Mouse (Mus musculus) frontal cortex, postnatal 25 days (tissue): ENCODE data around the gene Ntrk3.
A peak's percentile ranks its signal among the peaks of the same experiment; 100 is the strongest.

ENCODE experiments used
- DNase-seq, 2 experiments: peaks; one replicate each; pipeline ENCODE4 v3.0.0; 2022; ENCODE audit warnings: low spot score in 2 of 2

Ntrk3 gene

DNA sequence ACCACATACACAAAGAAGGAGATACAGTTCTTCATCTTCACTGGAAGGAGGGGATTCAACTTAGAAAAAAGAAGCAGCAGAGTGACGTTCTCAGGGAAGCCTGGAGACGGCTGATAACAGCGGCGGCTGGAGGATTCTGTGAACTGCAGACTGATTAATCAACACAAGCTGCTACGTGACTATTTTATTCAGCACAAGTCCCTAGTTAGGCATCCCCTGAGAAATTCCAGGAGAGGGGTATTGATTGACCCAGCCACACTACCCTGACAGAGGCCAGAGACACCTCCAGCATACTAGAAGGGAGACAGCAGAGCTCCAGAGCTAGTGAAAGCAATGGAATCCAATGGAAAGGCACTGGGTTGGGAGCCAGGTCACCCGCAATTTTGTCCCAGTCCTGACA, 516.1 kb downstream of the Ntrk3 start:
- no peak for DNase-seq

DNA sequence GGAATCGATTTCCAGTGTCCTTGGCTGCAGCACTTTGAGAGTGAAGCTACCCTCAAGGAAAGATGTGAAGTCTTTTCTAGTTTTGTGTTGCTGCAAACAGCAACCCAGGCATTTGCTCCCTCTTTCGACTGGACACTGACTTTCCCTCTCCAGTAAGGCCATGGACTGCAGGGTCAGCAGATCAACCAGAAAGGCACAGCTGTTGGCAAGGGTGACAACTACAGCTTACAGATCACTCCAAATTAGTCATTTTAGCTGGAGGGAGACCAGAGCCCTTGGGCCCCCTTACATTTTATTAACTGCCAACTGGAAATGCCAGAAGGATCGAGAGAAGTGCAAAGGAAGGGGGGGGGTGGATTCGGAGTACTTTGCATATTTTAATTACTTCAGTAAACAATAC, 516.9 kb downstream of the Ntrk3 start:
- DNase-seq, result no peak

DNA sequence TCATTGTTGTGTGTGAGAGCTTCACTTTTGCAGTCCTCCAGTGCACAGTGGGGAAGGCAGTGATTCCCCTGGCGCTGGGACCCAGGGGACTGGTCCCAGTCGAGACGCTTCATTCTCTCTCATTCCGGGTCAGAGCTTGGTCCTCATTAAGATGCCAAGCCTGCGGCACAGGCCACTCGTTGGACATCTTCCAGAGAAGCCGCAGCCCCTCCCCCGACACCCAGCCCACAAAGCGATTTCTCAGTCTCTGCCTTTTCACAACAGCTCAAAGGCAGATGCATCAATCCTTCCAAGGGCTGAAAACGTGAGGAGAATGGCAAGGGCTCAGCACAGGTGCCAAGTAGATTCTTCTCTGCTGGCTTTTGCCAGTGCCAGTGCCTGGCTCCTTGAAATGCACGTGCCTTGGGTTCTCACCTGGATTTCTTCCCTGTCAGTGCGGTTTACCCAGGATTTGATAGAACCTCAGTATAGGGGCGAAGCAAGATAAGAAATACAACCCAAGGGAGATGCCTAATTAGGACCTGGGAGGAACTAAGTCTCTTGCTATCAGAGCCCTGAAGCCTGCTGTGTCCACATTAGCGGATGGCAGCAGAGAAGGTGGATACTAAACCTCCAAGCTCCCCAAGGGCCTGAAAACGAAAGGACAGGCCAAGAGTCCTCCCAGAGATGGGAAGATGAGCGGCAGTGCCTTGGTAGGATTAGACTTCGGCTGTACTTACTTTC, 546.7 kb downstream of the Ntrk3 start:
- peak; percentile 15 to 35 for DNase-seq

DNA sequence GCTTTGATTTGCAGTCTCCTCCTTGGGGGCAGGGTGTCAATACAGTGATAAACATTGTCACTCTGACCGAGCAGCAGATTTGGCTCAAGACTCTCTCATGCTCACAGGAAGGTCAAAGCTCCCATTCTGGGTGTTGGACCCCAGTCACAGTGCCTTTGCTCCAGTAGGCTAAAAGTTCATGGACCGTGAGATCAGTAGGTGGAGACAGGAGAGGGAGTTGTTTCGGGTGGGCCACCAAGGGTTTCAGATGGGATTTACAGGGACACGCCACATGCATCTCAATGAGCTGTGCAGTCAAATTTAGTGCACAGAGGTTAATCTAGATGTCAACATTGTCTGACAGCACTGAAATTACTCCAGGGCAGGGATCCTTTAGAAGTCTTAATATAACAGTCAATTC, 552.2 kb downstream of the Ntrk3 start:
- no peak for DNase-seq

DNA sequence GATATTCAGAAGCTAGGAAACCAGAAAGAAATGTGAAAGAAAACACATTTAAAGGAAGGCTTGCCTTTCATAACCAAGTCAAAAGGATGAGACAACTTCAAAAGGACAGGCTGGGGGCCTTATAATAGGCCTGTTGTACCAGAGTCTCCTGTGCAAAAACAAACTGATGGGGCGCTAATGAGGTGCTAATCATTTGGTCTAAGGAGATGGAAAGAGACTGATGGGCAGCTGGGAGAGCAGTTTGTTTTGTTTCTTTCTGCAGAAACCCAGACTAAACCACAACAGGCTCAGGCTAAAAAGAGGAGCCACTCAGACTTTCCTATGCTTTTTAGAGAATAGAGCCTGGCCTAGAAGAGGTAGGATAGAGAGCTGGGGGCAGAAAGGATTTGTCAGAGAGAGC, 554.4 kb downstream of the Ntrk3 start:
- no peak for DNase-seq

DNA sequence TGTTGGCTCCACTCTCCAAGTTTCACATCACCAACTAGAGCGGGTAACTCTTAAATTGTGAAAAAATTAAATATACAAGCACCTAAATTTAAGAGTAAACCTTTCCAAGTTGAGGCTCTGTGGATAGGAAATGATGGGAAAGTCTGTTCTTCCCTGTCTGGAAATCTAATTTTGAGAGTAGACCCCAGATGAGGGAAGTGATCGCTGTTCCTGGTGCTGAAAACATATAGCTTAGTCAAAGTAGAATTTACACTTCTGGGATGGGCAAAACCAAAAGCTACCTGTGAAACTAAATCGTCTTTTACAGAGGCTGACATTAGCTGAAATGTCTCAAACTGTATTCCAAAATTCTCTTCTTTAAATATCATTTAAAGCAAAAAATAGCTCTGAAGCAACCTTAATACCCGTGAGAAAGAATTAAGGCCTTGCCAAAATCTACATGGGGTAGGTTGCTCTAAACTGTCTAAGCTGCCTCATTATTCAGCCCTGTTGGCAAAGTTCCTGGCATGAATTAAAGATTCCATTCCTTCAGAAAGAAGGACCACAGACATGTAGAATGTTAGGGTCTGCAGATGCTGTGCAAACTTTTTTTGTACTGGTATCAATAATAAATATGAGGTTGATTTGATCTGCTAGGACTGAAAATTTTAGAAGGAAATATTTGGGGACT, 557.7 kb downstream of the Ntrk3 start:
- no peak for DNase-seq

DNA sequence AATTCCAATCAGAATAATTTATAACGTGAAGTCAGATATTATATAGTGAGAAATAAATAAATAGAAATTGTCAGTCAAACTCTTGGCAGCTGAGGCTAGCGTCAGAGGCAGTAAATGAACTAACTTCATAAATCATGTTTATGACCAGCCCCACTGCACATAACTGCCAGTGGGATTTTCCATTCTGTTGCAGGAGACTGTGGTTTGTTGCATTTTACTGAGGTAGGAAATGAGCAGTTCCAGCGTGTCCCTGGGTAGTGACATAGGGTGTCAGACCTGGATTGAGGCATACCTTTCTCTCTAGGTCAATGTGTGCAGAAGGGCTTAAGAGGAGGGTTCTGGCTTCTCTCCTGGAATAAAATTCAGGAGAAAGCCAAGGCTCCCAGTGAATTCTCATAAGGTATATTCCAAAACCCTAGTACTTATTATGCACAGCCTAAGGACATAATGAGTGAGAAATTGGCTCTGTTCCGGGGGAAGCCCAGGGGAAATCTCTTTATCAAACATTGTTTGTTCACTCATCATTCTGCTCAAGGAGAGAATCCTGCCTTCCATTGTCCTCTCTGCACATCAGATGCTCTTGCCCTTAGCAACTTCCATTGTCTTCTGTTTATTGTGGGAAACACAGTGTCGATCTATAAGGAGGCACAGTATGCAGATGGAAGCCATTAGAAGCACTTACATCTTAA, 565.4 kb downstream of the Ntrk3 start:
- DNase-seq, result no peak

DNA sequence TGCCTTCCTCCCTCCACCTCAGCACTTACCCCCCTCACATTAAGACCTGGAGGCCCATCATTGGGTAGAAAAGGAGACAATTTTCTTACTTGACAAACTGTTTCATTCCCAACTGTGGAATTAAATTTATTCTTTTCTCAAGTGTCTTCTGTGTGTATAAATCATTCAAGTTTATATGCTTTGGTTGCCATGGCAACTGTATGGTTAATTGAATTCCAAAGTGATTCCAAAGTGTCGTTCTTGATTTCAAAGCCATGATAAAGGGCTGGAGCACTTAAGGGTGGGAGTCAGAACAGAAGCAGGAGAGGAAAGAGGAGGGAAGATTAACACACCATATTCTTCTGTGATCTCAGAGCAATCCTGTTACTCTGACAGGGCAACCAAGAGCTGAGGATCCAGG, 572.3 kb downstream of the Ntrk3 start:
- DNase-seq, result no peak

DNA sequence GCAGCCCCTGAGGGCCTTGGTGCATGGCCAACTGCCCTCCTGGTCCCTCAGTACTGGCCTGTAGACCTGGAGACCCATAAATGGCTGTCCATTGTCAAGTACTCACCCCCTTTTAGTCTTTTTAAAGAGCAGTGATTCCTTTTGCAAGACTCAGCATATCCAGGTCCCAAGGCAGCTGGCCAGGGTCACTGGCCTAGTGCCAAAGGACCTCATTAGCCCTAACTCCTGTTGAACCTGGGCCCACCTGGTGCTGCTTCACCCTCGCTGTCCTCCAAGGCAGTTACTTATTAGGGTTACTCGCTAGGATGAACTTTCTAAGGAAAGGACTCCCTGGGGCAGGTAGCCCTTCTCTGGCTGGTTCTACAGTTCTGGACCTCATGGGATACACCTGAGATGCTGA, 579.9 kb downstream of the Ntrk3 start:
- DNase-seq, result no peak

DNA sequence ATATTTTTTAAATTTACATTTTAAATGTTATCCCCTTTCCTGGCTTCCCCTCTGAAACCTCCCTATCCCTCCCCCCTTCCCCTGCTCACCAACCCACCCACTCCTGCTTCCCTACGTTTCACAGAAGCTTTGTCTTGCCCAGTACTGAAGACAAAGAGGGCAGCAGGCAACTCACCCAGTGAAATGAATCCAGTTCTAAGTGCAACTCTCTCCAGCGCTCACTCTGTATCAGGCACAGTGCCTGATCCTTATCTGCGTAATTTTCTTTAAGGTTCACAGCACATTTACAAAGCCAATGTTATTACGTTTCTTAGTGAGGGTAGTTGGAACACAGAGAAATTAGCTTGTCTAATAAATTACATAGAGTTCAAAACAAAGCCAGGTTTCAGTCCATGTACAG, 592.6 kb downstream of the Ntrk3 start:
- DNase-seq, result no peak

DNA sequence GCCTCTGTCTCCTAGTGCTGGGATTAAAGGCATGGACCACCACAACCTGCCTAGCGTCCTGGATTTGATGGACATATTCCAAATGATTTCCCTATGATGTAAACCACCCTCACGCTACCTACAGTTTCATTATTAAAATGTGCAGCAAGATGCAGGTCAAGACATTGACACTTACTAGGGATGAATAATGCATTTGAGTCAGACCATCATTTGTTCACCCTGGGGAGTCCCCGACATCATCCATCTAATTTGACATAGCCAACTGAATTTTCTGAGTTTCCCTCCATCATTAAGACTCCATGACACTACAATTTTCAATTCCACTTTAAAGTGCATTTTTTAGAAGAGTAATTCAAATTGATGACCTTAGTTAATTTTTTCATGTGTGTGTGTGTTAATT, 593.0 kb downstream of the Ntrk3 start:
- no peak for DNase-seq

DNA sequence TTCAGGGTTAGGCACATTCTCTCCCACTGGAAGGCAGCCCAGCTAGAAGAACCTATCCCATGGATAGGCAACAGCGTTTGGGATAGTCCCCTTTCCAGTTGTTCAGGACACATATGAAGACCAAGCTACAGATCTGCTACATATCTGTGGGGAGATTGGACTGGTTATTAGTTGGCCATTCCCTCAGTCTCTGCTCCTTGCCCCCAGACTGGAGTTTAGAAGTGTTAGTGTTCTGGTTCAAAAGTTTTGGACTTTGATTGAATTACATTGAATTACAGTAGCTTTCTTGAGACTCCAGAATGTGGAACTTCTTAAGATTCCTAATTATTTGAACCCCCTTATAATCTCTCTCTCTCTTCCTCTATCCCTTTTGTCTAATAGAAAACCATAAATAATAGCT, 607.8 kb downstream of the Ntrk3 start:
- no peak for DNase-seq
